Mouse (Mus musculus) limb, embryonic 14.5 days (tissue): ENCODE data around the gene Rpl37. TPM values are rescaled to one million over a fixed set of nuclear protein-coding genes. Genes with fewer than 3 reads are reported as not detected.
A peak's percentile ranks its signal among the peaks of the same experiment; 100 is the strongest.

Experiments used
- ATAC-seq: fragments of 200-750 bp; cut with Nextera tagmentation; 2 replicates; pipeline ENCODE4 v1.8.0; 2017; ENCODE audit warnings: low read depth, moderate number of reproducible peaks, moderate TSS enrichment; ENCODE audit not compliant: low FRiP score
- DNase-seq: peaks from one replicate; pipeline ENCODE4 v3.0.0-alpha.2; 2015; ENCODE audit warnings: low spot score
- H3K27ac ChIP-seq: fragments of 300-500 bp; sonication (generic); replicated peaks from 2 replicates; pipeline ENCODE4 v1.5.1; 2014; ENCODE audit warnings: low read depth, mild to moderate bottlenecking, low read length, moderate library complexity, mixed read lengths
- H3K27me3 ChIP-seq: fragments of 300-500 bp; sonication (generic); 2 replicates; pipeline ENCODE4 v1.6.1; 2014; ENCODE audit warnings: low read length, mixed read lengths; ENCODE audit not compliant: control insufficient read depth, insufficient read depth
- H3K36me3 ChIP-seq: fragments of 300-500 bp; sonication (generic); 2 replicates; pipeline ENCODE4 v1.6.1; 2014; ENCODE audit warnings: mild to moderate bottlenecking, low read length, moderate library complexity, mixed read lengths; ENCODE audit not compliant: control insufficient read depth, insufficient read depth
- H3K4me1 ChIP-seq: fragments of 300-500 bp; sonication (generic); 2 replicates; pipeline ENCODE4 v1.6.1; 2014; ENCODE audit warnings: antibody characterized with exemption, low read length, mixed read lengths; ENCODE audit not compliant: control insufficient read depth, insufficient read depth
- H3K4me2 ChIP-seq: fragments of 300-500 bp; sonication (generic); replicated peaks from 2 replicates; pipeline ENCODE4 v1.6.1; 2014; ENCODE audit warnings: low read depth, mild to moderate bottlenecking, low read length, moderate library complexity; ENCODE audit not compliant: severe bottlenecking
- H3K4me3 ChIP-seq: fragments of 300-500 bp; sonication (generic); replicated peaks from 2 replicates; pipeline ENCODE4 v1.5.1; 2014; ENCODE audit warnings: low read length
- H3K9ac ChIP-seq: fragments of 300-500 bp; sonication (generic); 2 replicates; pipeline ENCODE4 v1.6.1; 2014; ENCODE audit warnings: mild to moderate bottlenecking, low read depth, low read length, moderate library complexity; ENCODE audit not compliant: severe bottlenecking
- H3K9me3 ChIP-seq: fragments of 300-500 bp; sonication (generic); 2 replicates; pipeline ENCODE4 v1.6.1; 2016; ENCODE audit warnings: low read length; ENCODE audit not compliant: control insufficient read depth
- POLR2A ChIP-seq: fragments of 200-500 bp; IDR thresholded peaks from 2 replicates; pipeline ENCODE4 v1.8.0; 2012; ENCODE audit warnings: inconsistent platforms, mild to moderate bottlenecking, moderate library complexity, borderline replicate concordance; ENCODE audit not compliant: insufficient read depth, insufficient read length; ENCODE audit errors: extremely low read depth
- WGBS: fragments of 180-500 bp; shearing (Covaris S2); extraction: QIAGEN DNeasy Blood & Tissue Kit; methylation state at CpG from one replicate; pipeline ENCODE4 v1.1.7; 2014; 5-methylcytosine and 5-hydroxymethylcytosine counted together
- polyA plus RNA-seq, 2 experiments: library from polyadenylated mRNA; depleted of rRNA in 1 of 2; stranded (reverse) in 1 of 2; unstranded in 1 of 2; fragments of >200 nt; fragmentation: Nextera tagmentation in 1 of 2; extraction: Ambion mirVana in 1 of 2; gene quantifications; 2 replicates each; pipeline versions ENCODE4 v1.2.1 to v1.2.3; 2012 to 2014

Rpl37 gene
- polyA plus RNA-seq, 2 experiments = 865 to 1,908 TPM

- DNase-seq (no peak), ATAC-seq (no peak)
- no peak for TF ChIP-seq POLR2A
- Histone ChIP-seq H3K36me3 (no peaks in the 10 kb centered on the region), H3K9me3 (no peaks in the 10 kb centered on the region), H3K4me1 (peaks cover 5% of the 10 kb centered on the region; the same call in 1 of the 2 replicates), H3K4me2 (no peak overlapping the region), H3K4me3 (no peak overlapping the region), H3K27me3 (no peaks in the 10 kb centered on the region), H3K9ac (no peak overlapping the region), H3K27ac (no peak overlapping the region)
- 84% methylated on average over 7 of the region's 7 CpGs for WGBS
Measured at GRCm38 (mm10) chr15:5139863-5140262, 23.4 kb downstream of the Rpl37 start.

DNA sequence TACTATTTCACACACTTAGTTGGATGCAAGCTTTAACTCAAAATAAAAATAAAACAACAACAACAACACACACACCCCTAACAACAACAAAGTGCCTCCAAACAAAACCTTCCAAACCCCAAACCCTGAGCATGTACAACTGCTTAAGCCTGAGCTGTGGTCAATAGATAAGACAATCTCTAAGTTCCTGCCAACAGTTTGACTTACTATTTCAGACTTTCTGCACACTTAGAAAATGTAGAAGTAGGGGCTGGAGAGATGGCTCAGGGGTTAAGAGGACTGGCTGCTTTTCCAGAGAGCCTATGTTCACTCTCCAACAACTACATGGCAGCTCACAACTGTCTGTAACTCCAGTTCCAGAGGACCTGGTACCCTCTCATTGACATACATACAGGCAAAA, 23.9 kb downstream of the Rpl37 start:
- Histone ChIP-seq H3K4me3 (no peak overlapping the region), H3K27ac (no peak overlapping the region), H3K9ac (no peak overlapping the region), H3K9me3 (no peaks in the 10 kb centered on the region), H3K27me3 (no peaks in the 10 kb centered on the region), H3K4me1 (peaks cover 10% of the 10 kb centered on the region), H3K4me2 (no peak overlapping the region), H3K36me3 (no peaks in the 10 kb centered on the region)
- ATAC-seq (no peak), DNase-seq (no peak)
- no peak for TF ChIP-seq POLR2A

DNA sequence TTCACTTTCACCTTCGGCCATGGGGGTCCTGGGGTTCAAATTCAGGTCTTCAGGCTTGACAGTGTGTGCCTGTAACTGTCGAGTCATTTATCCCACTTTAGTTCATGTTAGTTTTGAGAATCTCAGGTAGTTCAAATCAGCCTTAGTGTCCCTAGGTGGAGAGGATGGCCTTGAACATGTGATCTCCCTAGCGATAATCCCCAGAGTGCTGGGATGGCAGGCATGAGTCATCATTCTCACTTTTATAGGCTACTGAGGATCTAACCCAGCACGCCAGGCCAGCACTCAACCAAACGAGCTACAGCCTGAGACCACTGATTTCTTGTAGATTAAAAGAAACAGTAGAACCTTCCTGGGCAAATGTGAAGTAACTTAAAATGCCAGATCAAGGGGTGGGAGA, 25.6 kb downstream of the Rpl37 start:
- Histone ChIP-seq H3K36me3 (no peaks in the 10 kb centered on the region), H3K4me1 (peaks cover 10% of the 10 kb centered on the region), H3K9me3 (no peaks in the 10 kb centered on the region), H3K9ac (no peak overlapping the region), H3K4me3 (no peak overlapping the region), H3K4me2 (no peak overlapping the region), H3K27me3 (no peaks in the 10 kb centered on the region), H3K27ac (no peak overlapping the region)
- TF ChIP-seq POLR2A = no peak
- 57% methylated on average over 5 of the region's 5 CpGs for WGBS
- DNase-seq (no peak), ATAC-seq (no peak)

DNA sequence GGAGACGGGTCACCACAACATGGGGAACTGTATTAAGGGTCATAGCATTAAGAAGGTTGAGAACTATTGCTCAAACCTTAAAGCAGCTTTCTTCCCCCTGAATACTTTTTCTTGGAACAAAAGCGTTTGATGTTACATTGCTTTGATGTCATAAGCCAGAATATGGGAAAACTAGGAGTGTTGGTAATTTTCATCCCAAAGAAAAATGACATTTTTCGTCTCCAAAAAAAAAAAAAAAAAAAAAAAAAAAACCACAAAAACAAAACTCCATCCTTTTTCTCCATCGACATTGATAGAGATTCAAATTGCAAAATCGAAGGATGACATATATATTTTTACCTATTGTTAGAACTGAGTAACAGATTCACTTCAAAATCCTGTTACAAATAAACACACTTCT, 26.3 kb downstream of the Rpl37 start:
- WGBS = 67% methylated on average over 5 of the region's 5 CpGs
- Histone ChIP-seq H3K27me3 (no peaks in the 10 kb centered on the region), H3K27ac (no peak overlapping the region), H3K9ac (no peak overlapping the region), H3K36me3 (no peaks in the 10 kb centered on the region), H3K4me2 (no peak overlapping the region), H3K9me3 (no peaks in the 10 kb centered on the region), H3K4me3 (peak overlapping the region; percentile 86; the same call in 1 of the 2 replicates), H3K4me1 (peaks cover 10% of the 10 kb centered on the region)
- DNase-seq = no peak
- TF ChIP-seq POLR2A = no peak
- ATAC-seq = no peak

DNA sequence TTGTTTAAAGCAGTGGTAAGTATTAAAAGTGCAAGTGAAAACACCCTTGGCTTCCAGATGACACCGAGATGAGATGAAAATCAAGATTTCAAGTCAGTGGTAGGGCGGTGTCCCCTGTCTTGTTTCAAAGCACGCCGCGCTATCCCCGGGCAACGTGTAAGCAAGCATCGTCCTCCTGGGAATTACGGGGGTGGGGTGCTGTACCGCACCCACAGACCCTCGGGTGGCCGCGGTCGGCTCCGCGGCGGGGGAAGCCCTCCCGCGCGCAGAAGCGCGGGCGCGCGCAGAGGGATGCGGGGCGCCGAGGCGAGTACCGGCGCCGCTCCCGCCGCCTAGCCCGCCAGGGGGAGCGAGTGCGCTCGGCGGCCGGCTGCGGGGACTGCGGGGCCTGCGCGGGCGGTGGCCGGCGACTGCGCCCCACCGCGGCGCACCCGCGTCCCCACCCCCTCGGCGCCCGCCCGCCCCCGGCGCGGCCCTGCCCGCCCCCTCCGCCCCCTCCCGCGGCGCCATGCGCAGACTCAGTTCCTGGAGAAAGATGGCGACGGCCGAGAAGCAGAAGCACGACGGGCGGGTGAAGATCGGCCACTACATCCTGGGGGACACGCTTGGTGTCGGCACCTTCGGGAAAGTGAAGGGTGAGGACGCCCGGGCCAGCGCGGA, 27.0 kb downstream of the Rpl37 start, which contains the start of gene Prkaa1:
Gene Prkaa1 (plus strand): TSS at position 501 of the 660 bp plus-strand sequence.
- under 1% methylated on average over 40 of the region's 80 CpGs for WGBS
- Histone ChIP-seq H3K27me3 (no peaks in the 10 kb centered on the region), H3K9me3 (no peaks in the 10 kb centered on the region), H3K4me3 (peak within 1 kb of the TSS; percentile 86), H3K27ac (peak within 1 kb of the TSS; percentile 91), H3K36me3 (no peaks in the 10 kb centered on the region), H3K9ac (peak within 1 kb of the TSS; percentile 88), H3K4me2 (peak within 1 kb of the TSS; percentile 57), H3K4me1 (peaks cover 13% of the 10 kb centered on the region)
- ATAC-seq = peak; percentile 89
- peak; percentile 69 for DNase-seq
- TF ChIP-seq POLR2A = no peak
